Mouse (Mus musculus): ENCODE results near the gene Hsh2d.

The Hsh2d gene

GRCm38 (mm10) chr8:72189417-72190214 is at the start of gene Hsh2d:
Hsh2d (plus strand) TSS chr8:72189638.
- DNase-seq (ENCODE audit: low spot score in 2 of 2) = no peak

GRCm38 (mm10) chr8:72143256-72143824 is 46.1 kb upstream of the Hsh2d start:
- DNase-seq (ENCODE audit: low spot score in 2 of 2) = peak in 1 of 2 experiments; percentile 47

GRCm38 (mm10) chr8:72144345-72144975 is 45.0 kb upstream of the Hsh2d start:
- no peak for DNase-seq (ENCODE audit: low spot score in 2 of 2)

- no peak for DNase-seq (ENCODE audit: low spot score in 2 of 2)
Observed at GRCm38 (mm10) chr8:72145511-72145910, 43.9 kb upstream of the Hsh2d start.

GRCm38 (mm10) chr8:72146056-72146455 is 43.4 kb upstream of the Hsh2d start:
- no peak for DNase-seq (ENCODE audit: low spot score in 2 of 2)

- no peak for DNase-seq (ENCODE audit: low spot score in 2 of 2)
Observed at GRCm38 (mm10) chr8:72146556-72146955, 42.9 kb upstream of the Hsh2d start.

- DNase-seq (ENCODE audit: low spot score in 2 of 2) = no peak
Observed at GRCm38 (mm10) chr8:72147266-72147665, 42.2 kb upstream of the Hsh2d start.

GRCm38 (mm10) chr8:72149056-72149455 is 40.4 kb upstream of the Hsh2d start:
- DNase-seq (ENCODE audit: low spot score in 2 of 2) = no peak

- no peak for DNase-seq (ENCODE audit: low spot score in 2 of 2)
Observed at GRCm38 (mm10) chr8:72151418-72152078, 37.9 kb upstream of the Hsh2d start.

GRCm38 (mm10) chr8:72153382-72153781 is 36.1 kb upstream of the Hsh2d start:
- DNase-seq (ENCODE audit: low spot score in 2 of 2) = no peak

- DNase-seq (ENCODE audit: low spot score in 2 of 2) = no peak
Observed at GRCm38 (mm10) chr8:72158096-72158495, 31.3 kb upstream of the Hsh2d start.

GRCm38 (mm10) chr8:72158726-72159125 is 30.7 kb upstream of the Hsh2d start:
- DNase-seq (ENCODE audit: low spot score in 2 of 2) = no peak

- no peak for DNase-seq (ENCODE audit: low spot score in 2 of 2)
Observed at GRCm38 (mm10) chr8:72160007-72160406, 29.4 kb upstream of the Hsh2d start.

- DNase-seq (ENCODE audit: low spot score in 2 of 2) = peak; percentile 100
Observed at GRCm38 (mm10) chr8:72160707-72161697, 28.4 kb upstream of the Hsh2d start, which contains the start of gene Rab8a. Rab8a (plus strand) TSS chr8:72161200.

- no peak for DNase-seq (ENCODE audit: low spot score in 2 of 2)
Observed at GRCm38 (mm10) chr8:72162821-72163220, 26.6 kb upstream of the Hsh2d start.

- no peak for DNase-seq (ENCODE audit: low spot score in 2 of 2)
Observed at GRCm38 (mm10) chr8:72169098-72169668, 20.3 kb upstream of the Hsh2d start.

- no peak for DNase-seq (ENCODE audit: low spot score in 2 of 2)
Observed at GRCm38 (mm10) chr8:72169681-72170249, 19.7 kb upstream of the Hsh2d start.

- DNase-seq (ENCODE audit: low spot score in 2 of 2) = peak; percentile 32 to 76
Observed at GRCm38 (mm10) chr8:72177346-72177925, 12.0 kb upstream of the Hsh2d start.

- DNase-seq (ENCODE audit: low spot score in 2 of 2) = no peak
Observed at GRCm38 (mm10) chr8:72183554-72184202, 5.8 kb upstream of the Hsh2d start.

All from urinary bladder, postnatal 4 days (tissue).